Mouse (Mus musculus): ENCODE measurements at regions not wholly inside any gene's neighbourhood (a gene's known extent, or its start where the extent isn't known, plus 50 kb on each side); places are given as distances from the start of the nearest gene placed in this dataset.

GRCm38 (mm10) chr4:21222631-21223030 lies 463.1 kb downstream of the Prdm13 start:
- H3K27ac ChIP-seq (replicated peaks) = no peak overlapping the region
- H3K4me1 ChIP-seq = no peaks in the 10 kb centered on the region
- H3K9me3 ChIP-seq (replicated peaks) = no peaks in the 10 kb centered on the region
- 56% methylated on average over 4 of the region's 4 CpGs for WGBS
- DNase-seq (ENCODE audit: low spot score) = peak; percentile 45
- H3K36me3 ChIP-seq = no peaks in the 10 kb centered on the region
- no peaks in the 10 kb centered on the region for H3K27me3 ChIP-seq (ENCODE audit: low read depth, poor library complexity, severe bottlenecking)
- no peak overlapping the region for H3K4me3 ChIP-seq

GRCm38 (mm10) chr4:21207617-21208016 lies 478.1 kb downstream of the Prdm13 start:
- Histone ChIP-seq H3K36me3 (no peaks in the 10 kb centered on the region), H3K9me3 (replicated peaks) (no peaks in the 10 kb centered on the region), H3K27me3 (ENCODE audit: low read depth, poor library complexity, severe bottlenecking) (no peaks in the 10 kb centered on the region), H3K27ac (replicated peaks) (no peak overlapping the region), H3K4me3 (no peak overlapping the region), H3K4me1 (no peaks in the 10 kb centered on the region)
- DNase-seq (ENCODE audit: low spot score) = no peak
- WGBS = 95% methylated on average over 4 of the region's 4 CpGs

GRCm38 (mm10) chr4:21195620-21196019 lies 490.1 kb downstream of the Prdm13 start:
- 81% methylated on average over 1 of the region's 1 CpGs for WGBS
- Histone ChIP-seq H3K9me3 (replicated peaks) (no peaks in the 10 kb centered on the region), H3K4me1 (no peaks in the 10 kb centered on the region), H3K36me3 (no peaks in the 10 kb centered on the region), H3K27ac (replicated peaks) (no peak overlapping the region), H3K4me3 (no peak overlapping the region), H3K27me3 (ENCODE audit: low read depth, poor library complexity, severe bottlenecking) (no peaks in the 10 kb centered on the region)
- DNase-seq (ENCODE audit: low spot score) = no peak

GRCm38 (mm10) chr4:21173789-21174188 lies 512.0 kb downstream of the Prdm13 start:
- no peak overlapping the region for H3K27ac ChIP-seq (replicated peaks)
- no peak for DNase-seq (ENCODE audit: low spot score)
- H3K9me3 ChIP-seq (replicated peaks) = no peaks in the 10 kb centered on the region
- H3K27me3 ChIP-seq (ENCODE audit: low read depth, poor library complexity, severe bottlenecking) = no peaks in the 10 kb centered on the region
- H3K36me3 ChIP-seq = no peaks in the 10 kb centered on the region
- no peak overlapping the region for H3K4me3 ChIP-seq
- no peaks in the 10 kb centered on the region for H3K4me1 ChIP-seq
- WGBS = 89% methylated on average over 6 of the region's 6 CpGs

GRCm38 (mm10) chr4:21173019-21173418 lies 512.7 kb downstream of the Prdm13 start:
- 88% methylated on average over 1 of the region's 1 CpGs for WGBS

GRCm38 (mm10) chr4:21170734-21171133 lies 515.0 kb downstream of the Prdm13 start:
- Histone ChIP-seq H3K27me3 (ENCODE audit: low read depth, poor library complexity, severe bottlenecking) (no peaks in the 10 kb centered on the region), H3K4me3 (no peak overlapping the region), H3K4me1 (no peaks in the 10 kb centered on the region), H3K36me3 (no peaks in the 10 kb centered on the region), H3K9me3 (replicated peaks) (no peaks in the 10 kb centered on the region), H3K27ac (replicated peaks) (no peak overlapping the region)
- DNase-seq (ENCODE audit: low spot score) = no peak
- 81% methylated on average over 3 of the region's 3 CpGs for WGBS

More at GRCm38 (mm10) chr4:21173019-21173418, 512.7 kb downstream of the Prdm13 start:
- H3K9me3 ChIP-seq (replicated peaks) = no peaks in the 10 kb centered on the region
- H3K4me1 ChIP-seq = no peaks in the 10 kb centered on the region
- DNase-seq (ENCODE audit: low spot score) = no peak
- no peak overlapping the region for H3K4me3 ChIP-seq
- H3K27me3 ChIP-seq (ENCODE audit: low read depth, poor library complexity, severe bottlenecking) = no peaks in the 10 kb centered on the region
- H3K27ac ChIP-seq (replicated peaks) = no peak overlapping the region
- H3K36me3 ChIP-seq = no peaks in the 10 kb centered on the region

GRCm38 (mm10) chr4:21162124-21162523 lies 523.6 kb downstream of the Prdm13 start:
- DNase-seq (ENCODE audit: low spot score) = no peak
- no peaks in the 10 kb centered on the region for H3K27me3 ChIP-seq (ENCODE audit: low read depth, poor library complexity, severe bottlenecking)
- H3K27ac ChIP-seq (replicated peaks) = no peak overlapping the region
- H3K36me3 ChIP-seq = no peaks in the 10 kb centered on the region
- no peak overlapping the region for H3K4me3 ChIP-seq
- H3K9me3 ChIP-seq (replicated peaks) = no peaks in the 10 kb centered on the region
- no peaks in the 10 kb centered on the region for H3K4me1 ChIP-seq

GRCm38 (mm10) chr4:21125892-21126291 lies 559.9 kb downstream of the Prdm13 start:
- no peaks in the 10 kb centered on the region for H3K27me3 ChIP-seq (ENCODE audit: low read depth, poor library complexity, severe bottlenecking)
- no peaks in the 10 kb centered on the region for H3K9me3 ChIP-seq (replicated peaks)
- no peaks in the 10 kb centered on the region for H3K4me1 ChIP-seq
- no peak overlapping the region for H3K4me3 ChIP-seq
- H3K27ac ChIP-seq (replicated peaks) = no peak overlapping the region
- DNase-seq (ENCODE audit: low spot score) = no peak
- no peaks in the 10 kb centered on the region for H3K36me3 ChIP-seq
- WGBS = 87% methylated on average over 1 of the region's 1 CpGs

- Histone ChIP-seq H3K27ac (replicated peaks) (no peak overlapping the region), H3K4me3 (no peak overlapping the region), H3K36me3 (no peaks in the 10 kb centered on the region), H3K9me3 (replicated peaks) (no peaks in the 10 kb centered on the region), H3K27me3 (ENCODE audit: low read depth, poor library complexity, severe bottlenecking) (no peaks in the 10 kb centered on the region), H3K4me1 (no peaks in the 10 kb centered on the region)
- 82% methylated on average over 1 of the region's 1 CpGs for WGBS
- DNase-seq (ENCODE audit: low spot score) = no peak
Observed at GRCm38 (mm10) chr4:21095741-21096140, 590.0 kb downstream of the Prdm13 start.

GRCm38 (mm10) chr4:21070198-21070785 lies 615.5 kb downstream of the Prdm13 start:
- no peak overlapping the region for H3K27ac ChIP-seq (replicated peaks)
- H3K36me3 ChIP-seq = no peaks in the 10 kb centered on the region
- no peaks in the 10 kb centered on the region for H3K4me1 ChIP-seq
- H3K4me3 ChIP-seq = no peak overlapping the region
- H3K27me3 ChIP-seq (ENCODE audit: low read depth, poor library complexity, severe bottlenecking) = no peaks in the 10 kb centered on the region
- no peak for DNase-seq (ENCODE audit: low spot score)
- WGBS = 91% methylated on average over 3 of the region's 3 CpGs
- H3K9me3 ChIP-seq (replicated peaks) = 0 out of 2 replicates have a peak, but pooled peaks cover 8% of the 10 kb centered on the region

All from midbrain, embryonic 10.5 days (tissue).